Mouse (Mus musculus) testis, postnatal 10 days (tissue): ENCODE measurements around the gene Gm6408.
A peak's percentile ranks its signal among the peaks of the same experiment; 100 is the strongest.
"Not testable (repeated sequence)": the region's sequence is repeated elsewhere in the genome, so short reads cannot be mapped to it uniquely, and the experiment has no call there.

Experiments
- DNase-seq: peaks from one replicate; pipeline ENCODE4 v3.0.0; 2021; ENCODE audit warnings: low spot score

Gm6408 gene

DNA sequence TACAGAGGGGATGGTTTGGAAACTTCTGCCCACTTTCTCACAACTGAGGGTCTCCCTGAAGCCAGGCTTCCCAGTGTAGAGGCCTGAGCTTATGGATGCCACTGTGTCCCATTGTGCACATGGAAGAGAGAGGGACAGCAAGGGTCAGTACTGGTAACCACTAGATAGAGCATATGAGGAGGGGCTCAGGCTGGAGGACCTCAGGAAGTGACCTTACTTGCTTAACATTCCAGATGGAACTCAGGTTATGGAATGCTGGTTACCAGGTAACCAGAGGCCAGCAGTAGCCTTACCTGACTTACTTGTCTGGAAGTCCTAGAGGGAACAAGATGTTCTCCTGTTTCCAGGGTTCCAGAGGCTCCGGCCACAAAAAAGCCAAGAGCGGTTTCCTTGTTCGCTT is at the start of gene Gm6408:
Gene Gm6408, plus strand, starts transcription at position 301 of the 400 bp plus-strand sequence.
- not testable (repeated sequence) for DNase-seq

DNA sequence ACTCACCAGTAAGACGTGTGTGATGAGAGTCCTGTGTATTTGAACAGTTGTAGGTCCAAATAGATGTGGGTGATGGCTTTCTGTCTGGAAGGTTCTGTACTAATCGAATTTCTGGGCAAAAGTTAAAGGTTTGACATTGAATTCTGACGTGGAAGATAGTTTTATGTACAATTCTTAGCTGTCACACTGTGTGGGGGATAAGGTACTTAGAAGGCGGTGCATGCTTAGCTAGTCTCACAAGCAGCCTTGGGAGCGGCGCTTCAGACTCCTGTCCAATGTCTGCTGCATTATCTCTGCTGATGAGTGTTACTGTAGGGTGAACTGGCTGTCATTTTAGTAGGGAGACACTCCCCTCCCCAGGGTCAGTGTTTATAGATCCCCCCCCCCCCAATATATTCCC is 49.3 kb upstream of the Gm6408 start:
- DNase-seq: no peak

DNA sequence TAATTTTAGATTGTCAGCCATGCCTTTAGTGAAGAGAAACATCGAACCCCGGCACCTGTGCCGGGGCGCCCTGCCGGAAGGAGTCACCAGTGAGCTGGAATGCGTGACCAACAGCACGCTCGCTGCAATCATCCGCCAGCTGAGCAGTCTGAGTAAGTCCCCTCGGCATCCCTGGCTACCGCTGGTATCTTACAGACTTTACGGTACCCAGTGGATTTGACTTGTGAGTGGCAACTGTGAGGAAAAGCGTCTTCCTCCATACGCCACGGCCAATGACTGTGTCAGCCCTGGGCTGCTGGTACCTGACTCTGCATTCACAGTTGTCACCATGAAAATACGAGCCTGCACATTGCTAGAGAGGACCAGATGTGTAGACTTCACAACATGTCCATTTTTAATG is 46.4 kb upstream of the Gm6408 start:
- no peak for DNase-seq

DNA sequence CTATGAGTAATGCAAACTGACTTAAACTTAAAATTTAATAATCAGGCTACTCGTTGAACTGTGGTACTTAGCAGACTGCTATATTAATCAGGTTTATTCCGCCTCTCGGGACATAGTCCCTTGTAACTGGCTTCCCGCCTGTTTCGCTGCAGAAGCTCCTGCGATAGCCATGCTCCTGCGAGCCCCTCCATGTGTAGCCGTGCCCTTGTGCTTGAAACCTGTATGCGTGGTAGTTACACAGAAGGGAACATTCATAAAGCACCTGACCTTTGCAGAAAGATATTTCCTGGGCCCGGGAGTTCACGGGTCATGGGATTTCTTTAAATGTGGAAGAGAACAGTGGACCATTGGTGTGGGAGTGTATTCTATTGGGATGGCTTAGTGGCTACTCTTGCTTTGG is 45.0 kb upstream of the Gm6408 start:
- DNase-seq: no peak

DNA sequence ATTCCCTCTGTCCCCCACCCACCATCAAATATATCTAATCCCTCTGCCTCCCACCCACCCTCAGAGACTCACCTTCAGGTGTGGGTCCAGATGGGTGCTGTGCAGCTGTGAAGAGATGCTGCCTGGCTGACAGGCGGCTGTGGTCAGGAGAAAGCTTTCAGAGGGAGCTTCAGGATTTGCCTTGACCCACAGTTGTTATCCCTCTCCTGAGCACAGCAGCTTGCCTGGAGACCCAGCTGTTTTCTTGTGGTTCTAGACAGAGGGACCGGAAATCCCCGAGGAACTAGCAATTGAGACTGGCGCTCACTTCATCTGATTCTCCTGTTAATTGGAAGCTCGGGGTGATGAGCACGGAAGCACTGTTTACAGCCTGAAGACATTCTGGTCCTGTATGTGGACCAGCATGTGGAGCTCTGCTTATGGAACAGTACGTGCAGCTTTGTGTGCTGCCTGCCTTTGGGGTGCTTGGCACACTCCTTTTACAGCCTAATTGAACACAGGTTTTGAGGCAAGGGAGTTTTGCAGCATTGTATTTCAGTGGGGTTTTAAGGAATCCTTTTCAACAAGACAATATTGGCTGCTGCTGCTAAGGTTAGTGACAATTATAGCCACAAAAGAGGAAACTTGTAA is 42.5 kb upstream of the Gm6408 start:
- no peak for DNase-seq

DNA sequence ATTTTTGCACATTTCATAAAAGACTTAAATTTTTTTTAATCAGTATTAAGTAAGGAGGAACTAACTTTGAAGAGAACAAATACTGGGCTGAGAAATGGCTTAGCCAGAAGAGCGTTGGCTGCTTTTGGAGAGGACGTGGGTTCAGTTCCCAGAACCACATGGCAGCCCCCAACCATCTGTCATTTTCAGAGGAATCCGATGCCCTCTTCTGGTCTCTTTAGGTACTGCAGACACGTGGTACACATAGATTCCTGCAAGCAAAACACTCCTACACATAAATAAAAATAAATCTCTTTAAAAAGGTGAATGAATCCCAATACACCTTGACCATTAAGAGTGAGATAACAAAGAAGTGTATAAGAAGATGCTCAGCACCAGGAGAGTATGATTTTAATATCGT is 41.5 kb upstream of the Gm6408 start:
- DNase-seq: no peak

DNA sequence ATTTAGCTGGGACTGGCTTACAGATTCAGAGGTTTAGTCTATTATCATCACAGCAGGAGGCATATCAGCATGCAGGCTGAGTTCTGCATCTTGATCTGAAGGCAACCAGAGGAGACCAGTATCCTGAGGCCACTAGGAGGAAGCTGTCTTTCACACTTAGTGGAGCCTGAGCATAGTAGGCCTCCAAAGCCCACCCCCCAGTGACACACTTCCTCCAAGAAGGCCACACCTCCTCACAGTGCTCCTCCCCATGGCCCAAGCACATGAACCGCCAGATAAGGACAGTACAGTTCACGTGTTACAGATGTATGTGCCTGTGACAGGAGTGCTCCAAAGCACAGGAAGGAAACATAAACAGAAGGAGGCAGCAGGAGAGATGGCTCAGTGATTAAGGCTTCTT is 39.0 kb upstream of the Gm6408 start:
- no peak for DNase-seq

DNA sequence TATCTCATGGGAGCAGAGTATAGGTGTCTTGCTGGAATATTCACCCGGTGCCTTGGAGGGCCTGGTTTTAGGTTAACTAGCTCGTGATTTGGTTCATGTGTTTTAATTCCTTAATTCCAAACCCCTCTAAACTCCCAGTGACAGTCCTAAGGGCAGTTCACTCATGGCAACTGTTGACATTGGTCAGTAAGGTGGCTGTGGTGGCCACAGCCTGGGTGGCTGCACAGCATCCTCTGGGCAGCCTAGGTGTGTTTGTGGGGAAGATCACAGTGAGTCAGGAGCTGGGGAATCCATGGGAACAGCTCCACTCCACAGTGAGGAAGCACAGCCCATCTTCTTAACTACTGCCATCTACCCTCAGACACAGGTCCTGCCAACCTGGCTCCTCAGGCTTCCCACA is 35.1 kb upstream of the Gm6408 start:
- DNase-seq: no peak

DNA sequence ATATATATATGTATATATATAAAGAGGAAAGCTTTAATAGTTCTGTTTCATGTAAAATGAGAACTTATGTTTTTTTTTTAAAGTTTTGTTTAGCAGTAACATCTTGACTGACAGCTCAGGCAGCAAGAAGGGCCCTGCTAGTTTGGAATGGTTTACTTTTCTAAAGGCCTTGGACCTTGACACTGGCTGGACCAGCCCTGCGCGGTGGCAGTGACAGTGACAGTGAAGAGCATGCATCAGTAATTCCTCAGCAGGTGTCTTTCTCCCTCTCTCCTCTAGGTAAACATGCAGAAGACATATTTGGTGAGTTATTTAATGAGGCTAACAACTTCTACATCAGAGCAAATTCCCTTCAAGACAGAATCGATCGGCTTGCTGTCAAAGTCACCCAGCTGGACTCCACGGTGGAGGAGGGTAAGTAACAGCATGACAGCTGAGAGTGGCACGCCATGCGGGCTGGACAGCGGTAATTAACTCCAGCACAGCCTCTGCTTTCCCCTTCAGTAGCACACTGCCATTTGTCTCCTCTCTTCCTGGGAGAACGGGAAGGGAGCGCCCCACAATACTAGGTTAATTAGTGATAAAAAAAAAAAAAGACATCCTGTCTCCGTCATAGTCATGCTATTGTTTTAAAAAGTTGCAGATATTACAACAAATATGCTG is 30.0 kb upstream of the Gm6408 start:
- DNase-seq: no peak

DNA sequence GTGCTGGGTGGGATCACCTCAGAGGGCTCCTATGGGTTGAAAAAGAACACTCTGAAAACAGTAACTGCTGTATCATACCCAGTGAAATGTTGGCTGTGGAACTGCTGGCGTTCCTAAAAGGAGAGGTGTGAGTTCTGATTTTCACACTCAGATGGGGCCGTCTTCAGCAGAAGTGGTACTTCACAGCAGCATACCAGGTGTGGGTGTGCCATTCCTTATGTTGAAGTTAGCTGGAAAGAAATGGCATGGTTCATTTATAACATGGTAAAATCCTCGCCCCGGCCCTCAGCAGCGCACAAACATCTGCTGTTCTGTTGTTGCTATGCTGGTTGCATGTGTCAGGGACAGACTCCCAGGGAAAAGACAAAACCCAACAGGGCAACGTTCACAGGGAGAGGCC is 28.2 kb upstream of the Gm6408 start:
- no peak for DNase-seq

DNA sequence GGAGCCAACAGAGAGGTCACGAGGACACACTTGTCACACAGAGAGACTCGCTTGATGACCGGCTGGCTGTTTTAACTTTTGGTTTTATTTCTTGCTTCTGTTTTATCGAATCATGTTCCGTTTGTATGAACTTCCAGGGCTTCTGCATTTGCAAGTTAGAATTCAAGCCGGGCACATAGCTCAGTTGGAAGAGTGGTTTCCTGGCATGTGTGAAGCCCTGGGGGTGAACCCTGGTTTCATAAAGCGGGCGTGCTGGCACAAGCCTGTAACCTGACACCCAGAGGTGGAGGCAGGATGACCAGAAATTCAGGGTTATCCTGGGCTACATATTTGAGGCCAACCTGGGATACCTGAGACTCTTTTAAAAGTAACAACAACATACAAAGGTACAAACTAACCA is 20.2 kb upstream of the Gm6408 start:
- DNase-seq: no peak

DNA sequence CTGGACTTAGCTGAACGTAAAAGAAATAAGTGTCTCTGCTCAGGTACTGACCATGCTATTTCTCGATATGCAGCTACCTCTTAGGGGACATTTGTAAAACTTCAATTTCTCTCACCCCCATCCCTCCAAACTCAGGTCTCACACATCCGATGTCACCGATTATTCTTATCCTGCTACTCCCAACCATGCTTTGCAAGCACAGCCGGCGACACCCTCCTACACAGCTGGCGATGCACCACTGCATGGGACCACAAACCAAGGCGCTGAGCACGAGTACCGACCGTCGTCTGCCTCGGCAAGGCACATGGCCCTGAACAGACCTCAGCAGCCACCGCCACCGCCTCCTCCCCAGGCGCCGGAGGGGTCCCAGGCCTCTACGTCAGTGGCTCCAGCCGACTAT is 15.1 kb upstream of the Gm6408 start:
- DNase-seq: no peak

DNA sequence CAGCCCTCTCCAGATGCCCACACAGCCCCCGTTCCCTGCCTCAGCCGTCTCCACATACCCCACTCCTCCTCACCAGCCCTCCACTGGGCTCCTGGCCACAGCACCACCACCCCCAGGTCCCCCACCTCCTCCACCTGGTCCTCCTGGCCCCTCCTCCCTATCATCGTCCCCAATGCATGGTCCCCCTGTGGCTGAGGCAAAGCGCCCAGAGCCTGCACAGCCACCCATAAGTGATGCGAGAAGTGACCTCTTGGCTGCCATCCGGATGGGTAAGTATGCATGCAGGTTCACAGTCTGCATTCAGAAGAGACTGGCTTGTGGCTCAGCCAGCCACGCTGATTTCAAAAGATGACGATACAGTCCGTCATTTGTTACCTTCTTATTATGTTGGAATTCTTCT is 13.5 kb upstream of the Gm6408 start:
- DNase-seq: no peak

DNA sequence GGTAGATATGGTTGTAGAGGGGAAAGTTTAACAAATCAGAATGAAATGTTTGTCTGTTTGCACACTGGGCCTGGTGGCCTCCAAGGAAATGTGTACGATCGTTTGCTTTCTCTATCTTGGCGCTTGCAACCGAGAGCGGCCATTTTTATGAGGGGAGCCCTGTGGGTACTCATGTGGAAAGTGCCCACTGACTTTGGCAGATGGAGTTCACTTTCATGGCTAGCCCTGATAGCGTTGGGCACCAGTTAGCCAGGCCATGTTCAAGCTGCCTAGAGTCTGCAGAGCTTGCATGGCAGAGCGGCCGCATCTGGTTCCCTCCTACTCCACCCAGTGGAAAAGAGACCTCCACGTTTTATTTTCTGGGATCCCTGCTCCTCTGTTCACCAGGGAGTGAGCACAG is 10.9 kb upstream of the Gm6408 start:
- no peak for DNase-seq

DNA sequence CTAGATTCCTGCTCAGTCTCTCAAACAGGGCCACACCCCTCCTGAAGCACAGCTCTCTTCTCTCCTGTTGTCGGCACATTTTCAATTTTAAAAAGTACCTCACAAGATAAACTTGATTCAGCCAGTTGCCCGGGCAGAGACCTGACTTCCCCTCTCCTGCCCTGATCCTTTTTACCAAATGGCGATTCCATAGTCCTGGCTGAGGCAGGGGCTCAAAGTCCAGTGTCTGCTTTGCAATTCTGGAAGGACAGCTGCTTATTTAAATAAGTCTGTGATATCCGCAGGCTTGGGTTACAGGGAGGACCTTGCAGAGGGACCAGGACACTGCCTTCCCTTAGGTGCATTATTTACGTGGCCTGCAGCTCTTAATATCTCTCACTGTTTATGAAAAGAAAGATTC is 10.5 kb upstream of the Gm6408 start:
- DNase-seq: no peak

DNA sequence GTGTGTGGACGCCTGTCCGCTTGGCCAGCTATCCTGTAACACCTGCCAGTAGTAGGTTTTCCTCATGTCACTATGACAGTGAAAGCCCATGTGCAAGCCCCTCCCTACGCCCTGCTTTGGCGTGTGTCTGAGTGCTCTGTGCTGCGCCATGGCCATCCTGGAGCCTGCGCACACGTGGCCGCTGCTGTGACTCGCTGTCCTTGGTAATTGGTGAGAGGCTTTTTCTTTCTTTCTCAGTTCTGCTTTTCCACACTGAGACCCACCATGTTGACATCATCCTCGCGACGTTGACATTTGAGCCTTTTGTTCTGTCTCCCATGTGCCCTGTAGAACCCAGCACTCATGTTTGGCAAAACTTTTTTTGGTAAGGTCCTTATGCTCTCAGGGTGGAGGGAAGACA is 9.9 kb upstream of the Gm6408 start:
- no peak for DNase-seq

DNA sequence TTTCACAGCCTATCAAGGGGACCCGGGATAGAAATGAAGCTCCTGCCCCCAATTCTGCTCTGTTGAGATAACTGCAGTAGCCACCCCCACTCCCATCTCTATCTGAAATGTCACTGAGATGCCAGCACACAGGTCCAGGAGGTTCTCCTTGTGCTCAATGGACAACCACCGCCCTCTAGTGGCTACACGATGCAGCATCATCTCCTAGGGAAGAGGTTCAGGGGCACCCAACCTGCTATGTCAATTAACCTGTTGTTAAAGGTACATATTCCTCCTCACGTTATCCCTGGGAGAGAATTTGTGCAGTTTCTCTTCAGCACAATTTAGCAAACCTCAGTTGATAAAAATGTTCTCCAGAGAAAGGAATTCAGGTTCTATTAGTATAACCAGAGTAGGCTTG is 2.2 kb upstream of the Gm6408 start:
- DNase-seq: peak; percentile 50

DNA sequence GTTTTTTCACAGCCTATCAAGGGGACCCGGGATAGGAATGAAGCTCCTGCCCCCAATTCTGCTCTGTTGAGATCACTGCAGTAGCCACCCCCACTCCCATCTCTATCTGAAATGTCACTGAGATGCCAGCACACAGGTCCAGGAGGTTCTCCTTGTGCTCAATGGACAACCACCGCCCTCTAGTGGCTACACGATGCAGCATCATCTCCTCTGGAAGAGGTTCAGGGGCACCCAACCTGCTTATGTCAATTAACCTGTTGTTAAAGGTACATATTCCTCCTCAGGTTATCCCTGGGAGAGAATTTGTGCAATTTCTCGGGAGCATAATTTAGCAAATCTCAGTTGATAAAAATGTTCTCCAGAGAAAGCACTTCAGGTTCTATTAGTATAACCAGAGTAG is 7.2 kb downstream of the Gm6408 start:
- DNase-seq: not testable (repeated sequence)

DNA sequence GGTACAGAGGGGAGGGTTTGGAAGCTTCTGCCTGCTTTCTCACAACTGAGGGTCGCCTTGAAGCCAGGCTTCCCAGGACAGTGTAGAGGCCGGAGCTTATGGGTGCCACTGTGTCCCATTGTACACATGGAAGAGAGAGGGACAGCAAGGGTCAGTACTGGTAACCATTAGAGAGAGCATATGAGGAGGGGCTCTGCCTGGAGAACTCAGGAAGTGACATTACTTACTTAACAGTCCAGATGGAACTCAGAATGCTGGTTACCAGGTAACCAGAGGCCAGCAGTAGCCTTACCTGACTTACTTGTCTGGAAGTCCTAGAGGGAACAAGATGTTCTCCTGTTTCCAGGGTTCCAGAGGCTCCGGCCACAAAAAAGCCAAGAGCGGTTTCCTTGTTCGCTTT is 9.3 kb downstream of the Gm6408 start, which contains the start of gene Gm6370:
Gene Gm6370, plus strand, starts transcription at position 301 of the 400 bp plus-strand sequence.
- not testable (repeated sequence) for DNase-seq

DNA sequence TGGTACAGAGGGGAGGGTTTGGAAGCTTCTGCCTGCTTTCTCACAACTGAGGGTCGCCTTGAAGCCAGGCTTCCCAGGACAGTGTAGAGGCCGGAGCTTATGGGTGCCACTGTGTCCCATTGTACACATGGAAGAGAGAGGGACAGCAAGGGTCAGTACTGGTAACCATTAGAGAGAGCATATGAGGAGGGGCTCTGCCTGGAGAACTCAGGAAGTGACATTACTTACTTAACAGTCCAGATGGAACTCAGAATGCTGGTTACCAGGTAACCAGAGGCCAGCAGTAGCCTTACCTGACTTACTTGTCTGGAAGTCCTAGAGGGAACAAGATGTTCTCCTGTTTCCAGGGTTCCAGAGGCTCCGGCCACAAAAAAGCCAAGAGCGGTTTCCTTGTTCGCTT is 20.3 kb downstream of the Gm6408 start, which contains the start of gene 4930449I24Rik:
Gene 4930449I24Rik, plus strand, starts transcription at position 301 of the 400 bp plus-strand sequence.
- DNase-seq: not testable (repeated sequence)

DNA sequence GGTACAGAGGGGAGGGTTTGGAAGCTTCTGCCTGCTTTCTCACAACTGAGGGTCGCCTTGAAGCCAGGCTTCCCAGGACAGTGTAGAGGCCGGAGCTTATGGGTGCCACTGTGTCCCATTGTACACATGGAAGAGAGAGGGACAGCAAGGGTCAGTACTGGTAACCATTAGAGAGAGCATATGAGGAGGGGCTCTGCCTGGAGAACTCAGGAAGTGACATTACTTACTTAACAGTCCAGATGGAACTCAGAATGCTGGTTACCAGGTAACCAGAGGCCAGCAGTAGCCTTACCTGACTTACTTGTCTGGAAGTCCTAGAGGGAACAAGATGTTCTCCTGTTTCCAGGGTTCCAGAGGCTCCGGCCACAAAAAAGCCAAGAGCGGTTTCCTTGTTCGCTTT is 32.1 kb downstream of the Gm6408 start, which contains the start of gene Gm3402:
Gene Gm3402, plus strand, starts transcription at position 301 of the 400 bp plus-strand sequence.
- not testable (repeated sequence) for DNase-seq

DNA sequence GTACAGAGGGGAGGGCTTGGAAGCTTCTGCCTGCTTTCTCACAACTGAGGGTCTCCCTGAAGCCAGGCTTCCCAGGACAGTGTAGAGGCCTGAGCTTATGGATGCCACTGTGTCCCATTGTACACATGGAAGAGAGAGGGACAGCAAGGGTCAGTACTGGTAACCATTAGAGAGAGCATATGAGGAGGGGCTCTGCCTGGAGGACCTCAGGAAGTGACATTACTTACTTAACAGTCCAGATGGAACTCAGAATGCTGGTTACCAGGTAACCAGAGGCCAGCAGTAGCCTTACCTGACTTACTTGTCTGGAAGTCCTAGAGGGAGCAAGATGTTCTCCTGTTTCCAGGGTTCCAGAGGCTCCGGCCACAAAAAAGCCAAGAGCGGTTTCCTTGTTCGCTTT is 43.7 kb downstream of the Gm6408 start, which contains the start of gene Gm3404:
Gene Gm3404, plus strand, starts transcription at position 301 of the 400 bp plus-strand sequence.
- not testable (repeated sequence) for DNase-seq
